Mouse (Mus musculus) embryonic facial prominence, embryonic 13.5 days (tissue): ENCODE data around the gene Clec2d. TPM values are rescaled to one million over a fixed set of nuclear protein-coding genes. Genes with fewer than 3 reads are reported as not detected.
A peak's percentile ranks its signal among the peaks of the same experiment; 100 is the strongest.

ENCODE experiments used
- ATAC-seq: fragments of 200-750 bp; cut with Nextera tagmentation; 2 replicates; pipeline ENCODE4 v1.8.0; 2017; ENCODE audit warnings: low read depth; ENCODE audit not compliant: insufficient number of reproducible peaks, insufficient read depth, low FRiP score, low TSS enrichment
- H3K27ac ChIP-seq: fragments of 300-500 bp; sonication (generic); 2 replicates; pipeline ENCODE4 v1.5.1; 2015; ENCODE audit warnings: moderate library complexity, mild to moderate bottlenecking, inconsistent platforms
- H3K27me3 ChIP-seq: fragments of 300-500 bp; sonication (generic); 2 replicates; pipeline ENCODE4 v1.6.1; 2015; ENCODE audit warnings: mild to moderate bottlenecking, inconsistent platforms
- H3K36me3 ChIP-seq: fragments of 300-500 bp; sonication (generic); 2 replicates; pipeline ENCODE4 v1.6.1; 2015; ENCODE audit warnings: mild to moderate bottlenecking, inconsistent platforms
- H3K4me1 ChIP-seq: fragments of 300-500 bp; sonication (generic); 2 replicates; pipeline ENCODE4 v1.6.1; 2015; ENCODE audit warnings: inconsistent platforms
- H3K4me2 ChIP-seq: fragments of 300-500 bp; sonication (generic); 2 replicates; pipeline ENCODE4 v1.6.1; 2015; ENCODE audit warnings: moderate library complexity, mild to moderate bottlenecking, inconsistent platforms
- H3K4me3 ChIP-seq: fragments of 300-500 bp; sonication (generic); 2 replicates; pipeline ENCODE4 v1.5.1; 2015; ENCODE audit warnings: mild to moderate bottlenecking, inconsistent platforms
- H3K9ac ChIP-seq: fragments of 300-500 bp; sonication (generic); 2 replicates; pipeline ENCODE4 v1.6.1; 2015; ENCODE audit warnings: mild to moderate bottlenecking, inconsistent platforms
- H3K9me3 ChIP-seq: fragments of 300-500 bp; sonication (generic); 2 replicates; pipeline ENCODE4 v1.6.1; 2016; ENCODE audit warnings: inconsistent platforms
- WGBS: fragments of 180-500 bp; shearing (Covaris S2); methylation state at CpG from one replicate; pipeline ENCODE4 v1.1.7; 2015; ENCODE audit warnings: mixed read lengths; 5-methylcytosine and 5-hydroxymethylcytosine counted together
- microRNA-seq: library from miRNA; unstranded; fragments of <30 nt; microRNA quantifications from one replicate; pipeline ENCODE4, GENCODE M21; 2016
- polyA plus RNA-seq: library from polyadenylated mRNA; unstranded; fragments of >200 nt; fragmentation: Nextera tagmentation; extraction: Ambion mirVana; gene quantifications from 2 replicates; pipeline ENCODE4 v1.2.1, GENCODE M21; 2015

Gene Clec2d
- polyA plus RNA-seq, 1 experiment from 2014 or later: 0.28 TPM

DNA sequence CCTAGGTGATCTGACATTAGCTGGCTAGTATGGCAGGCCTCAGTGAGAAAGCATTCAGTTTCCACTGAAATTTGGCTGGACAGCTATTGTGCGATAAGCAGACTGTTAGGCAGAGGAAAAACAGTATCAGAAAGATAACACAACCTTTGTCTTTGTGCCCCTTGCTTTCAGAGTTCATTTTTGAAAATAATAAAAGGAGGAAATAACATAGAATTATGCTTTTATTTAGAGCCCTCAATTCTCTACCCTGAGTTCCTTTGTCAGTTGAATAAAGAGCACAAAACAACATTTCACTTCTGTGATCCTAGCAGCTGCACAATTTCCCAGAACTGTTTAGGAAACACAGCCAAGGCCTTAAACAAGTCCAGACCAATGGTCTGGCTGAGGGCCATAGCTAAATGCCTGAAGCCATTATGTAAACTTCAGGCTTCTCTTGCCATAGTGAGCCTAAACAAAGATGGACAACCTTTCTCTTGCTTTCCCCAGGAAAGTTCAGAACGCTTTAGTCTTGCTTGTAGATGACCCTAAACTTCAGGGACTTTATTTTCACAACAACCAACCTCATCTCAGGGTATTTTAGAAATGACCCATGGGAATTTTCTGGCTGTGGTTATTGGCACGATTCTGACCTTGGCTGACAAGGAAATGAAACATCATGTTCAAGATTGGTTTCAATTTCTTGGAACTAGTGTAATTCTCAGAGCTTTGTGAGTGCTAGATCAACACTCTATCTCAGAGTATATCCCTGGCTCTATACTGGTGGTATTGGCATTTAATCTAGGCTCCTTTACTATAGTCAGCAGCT, 49.6 kb downstream of the Clec2d start:
- Histone ChIP-seq H3K4me2 (no peak overlapping the region), H3K27me3 (no peaks in the 10 kb centered on the region), H3K9me3 (no peaks in the 10 kb centered on the region), H3K27ac (peak overlapping the region; percentile 84), H3K36me3 (no peaks in the 10 kb centered on the region), H3K4me1 (peaks cover 16% of the 10 kb centered on the region), H3K9ac (no peak overlapping the region), H3K4me3 (no peak overlapping the region)
- peak; percentile 72; the same call in 1 of the 2 replicates for ATAC-seq
- 54% methylated on average over 3 of the region's 3 CpGs for WGBS

DNA sequence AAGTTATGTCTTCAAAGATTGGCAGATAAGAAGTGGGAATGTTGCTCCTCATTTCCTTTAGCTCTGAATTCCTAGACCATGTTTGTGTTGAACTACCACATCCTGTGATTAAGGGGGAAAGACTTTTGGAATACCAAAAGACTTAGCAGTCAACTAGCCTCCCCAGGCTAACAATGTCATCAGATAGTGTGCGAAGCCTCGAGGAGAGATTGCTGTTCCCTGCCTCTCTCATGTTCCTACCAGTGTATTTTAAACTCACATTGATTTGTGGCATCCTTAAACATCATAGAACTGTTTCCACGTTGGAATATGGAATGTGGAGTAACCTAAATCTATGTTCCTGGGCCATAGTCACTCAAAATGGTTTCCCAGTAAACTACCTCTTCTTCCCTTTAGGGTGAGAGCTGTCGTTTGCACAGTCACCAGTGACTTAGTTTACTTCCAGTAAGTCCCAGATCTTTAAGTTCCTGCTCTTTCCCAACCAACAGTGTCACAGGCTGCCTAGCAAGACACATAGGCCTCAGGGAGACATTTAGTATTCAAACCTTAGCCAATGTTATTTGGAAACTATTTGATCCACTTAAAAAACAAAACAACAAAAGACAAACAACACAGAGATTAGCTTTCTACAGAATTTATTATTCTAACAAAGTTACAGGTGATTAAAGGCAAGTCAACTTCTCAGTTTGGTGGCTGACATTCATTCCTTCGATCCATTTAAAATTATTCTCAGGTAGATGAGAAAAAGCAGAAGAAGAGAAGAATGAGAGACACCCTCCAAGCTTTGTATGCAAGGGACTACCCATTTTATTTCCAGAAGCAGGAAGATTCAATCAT, 51.8 kb downstream of the Clec2d start:
- no peak overlapping the region for H3K27ac ChIP-seq
- H3K9me3 ChIP-seq: no peaks in the 10 kb centered on the region
- ATAC-seq: no peak
- 81% methylated on average over 5 of the region's 5 CpGs for WGBS
- peaks cover 16% of the 10 kb centered on the region for H3K4me1 ChIP-seq
- H3K36me3 ChIP-seq: no peaks in the 10 kb centered on the region
- no peak overlapping the region for H3K9ac ChIP-seq
- H3K4me3 ChIP-seq: no peak overlapping the region
- no peak overlapping the region for H3K4me2 ChIP-seq
- H3K27me3 ChIP-seq: no peaks in the 10 kb centered on the region

DNA sequence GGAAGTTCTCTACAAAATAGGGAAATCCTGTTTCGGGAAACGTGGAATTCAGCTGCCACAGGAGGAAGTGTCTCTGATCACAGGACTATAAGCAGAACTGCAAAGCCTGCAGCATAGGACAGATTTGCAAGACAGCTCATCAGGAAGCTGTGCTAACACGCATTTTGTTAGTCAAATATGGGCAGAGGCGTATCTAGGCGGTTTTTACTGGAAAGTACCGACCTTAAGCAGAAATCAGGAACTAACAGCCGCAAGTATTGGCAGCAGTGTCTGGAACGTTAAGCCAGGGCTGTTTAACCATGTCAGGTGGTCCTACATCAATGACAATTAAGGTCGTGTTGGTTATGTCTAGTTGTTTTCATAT, 52.4 kb downstream of the Clec2d start:
- H3K9ac ChIP-seq: no peak overlapping the region
- H3K9me3 ChIP-seq: no peaks in the 10 kb centered on the region
- no peak overlapping the region for H3K27ac ChIP-seq
- no peaks in the 10 kb centered on the region for H3K36me3 ChIP-seq
- peaks cover 20% of the 10 kb centered on the region for H3K4me1 ChIP-seq
- no peak overlapping the region for H3K4me2 ChIP-seq
- H3K27me3 ChIP-seq: no peaks in the 10 kb centered on the region
- ATAC-seq: no peak
- WGBS: 72% methylated on average over 9 of the region's 9 CpGs
- no peak overlapping the region for H3K4me3 ChIP-seq

DNA sequence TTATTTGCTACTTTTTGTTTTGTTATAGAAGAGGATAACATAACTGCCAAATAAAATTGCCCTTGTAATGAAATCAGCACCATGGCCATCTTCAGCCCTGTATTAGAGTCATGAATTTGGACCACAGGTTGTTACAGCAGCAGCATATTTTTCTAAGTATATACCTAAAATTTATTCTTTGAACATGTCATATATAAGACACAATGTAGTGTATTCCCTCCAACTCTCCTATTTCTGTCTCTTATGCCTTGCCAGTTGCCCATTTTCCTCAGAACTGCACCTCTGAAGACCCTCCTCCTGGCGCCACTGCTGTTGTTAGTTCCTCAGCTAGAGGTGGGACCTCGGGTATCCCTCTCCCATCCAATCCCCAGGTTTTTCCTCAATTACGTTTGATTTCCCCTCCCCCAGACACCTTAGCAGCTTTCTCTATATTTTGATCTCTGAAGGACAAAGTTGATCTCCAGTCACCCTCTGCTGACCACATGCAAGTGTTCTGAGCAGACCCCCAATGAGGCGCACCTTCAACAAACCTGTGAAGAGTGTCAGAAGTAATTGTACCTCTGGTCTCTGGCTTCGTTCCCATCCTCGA, 53.0 kb downstream of the Clec2d start:
- no peaks in the 10 kb centered on the region for H3K36me3 ChIP-seq
- no peak for ATAC-seq
- H3K4me1 ChIP-seq: peaks cover 21% of the 10 kb centered on the region
- no peak overlapping the region for H3K9ac ChIP-seq
- H3K27ac ChIP-seq: no peak overlapping the region
- no peak overlapping the region for H3K4me3 ChIP-seq
- H3K4me2 ChIP-seq: no peak overlapping the region
- H3K9me3 ChIP-seq: no peaks in the 10 kb centered on the region
- no peaks in the 10 kb centered on the region for H3K27me3 ChIP-seq
- 84% methylated on average over 6 of the region's 6 CpGs for WGBS

DNA sequence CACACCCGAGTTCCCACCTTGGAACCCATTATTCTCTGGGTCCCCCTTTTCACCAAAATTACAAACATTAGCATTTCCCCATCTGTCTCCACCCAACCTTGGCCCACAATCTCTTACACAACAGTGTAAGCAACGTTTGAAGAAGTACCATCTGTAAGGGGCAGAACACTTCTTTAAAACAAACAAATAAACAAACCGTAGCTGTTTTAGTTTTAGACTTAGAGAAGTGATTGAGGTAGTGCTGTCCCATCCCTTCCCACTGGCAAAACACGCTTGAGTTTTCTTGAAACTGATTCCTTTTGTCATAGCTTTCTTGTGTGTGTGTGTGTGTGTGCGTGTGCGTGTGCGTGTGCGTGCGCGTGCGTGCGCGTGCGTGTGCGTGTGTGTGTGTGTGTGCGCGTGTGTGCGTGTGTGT, 53.5 kb downstream of the Clec2d start:
- Histone ChIP-seq H3K27ac (no peak overlapping the region), H3K9me3 (no peaks in the 10 kb centered on the region), H3K9ac (no peak overlapping the region), H3K4me3 (no peak overlapping the region), H3K27me3 (no peaks in the 10 kb centered on the region), H3K36me3 (no peaks in the 10 kb centered on the region), H3K4me2 (no peak overlapping the region), H3K4me1 (peaks cover 19% of the 10 kb centered on the region)
- no peak for ATAC-seq
- WGBS: 88% methylated on average over 18 of the region's 18 CpGs

DNA sequence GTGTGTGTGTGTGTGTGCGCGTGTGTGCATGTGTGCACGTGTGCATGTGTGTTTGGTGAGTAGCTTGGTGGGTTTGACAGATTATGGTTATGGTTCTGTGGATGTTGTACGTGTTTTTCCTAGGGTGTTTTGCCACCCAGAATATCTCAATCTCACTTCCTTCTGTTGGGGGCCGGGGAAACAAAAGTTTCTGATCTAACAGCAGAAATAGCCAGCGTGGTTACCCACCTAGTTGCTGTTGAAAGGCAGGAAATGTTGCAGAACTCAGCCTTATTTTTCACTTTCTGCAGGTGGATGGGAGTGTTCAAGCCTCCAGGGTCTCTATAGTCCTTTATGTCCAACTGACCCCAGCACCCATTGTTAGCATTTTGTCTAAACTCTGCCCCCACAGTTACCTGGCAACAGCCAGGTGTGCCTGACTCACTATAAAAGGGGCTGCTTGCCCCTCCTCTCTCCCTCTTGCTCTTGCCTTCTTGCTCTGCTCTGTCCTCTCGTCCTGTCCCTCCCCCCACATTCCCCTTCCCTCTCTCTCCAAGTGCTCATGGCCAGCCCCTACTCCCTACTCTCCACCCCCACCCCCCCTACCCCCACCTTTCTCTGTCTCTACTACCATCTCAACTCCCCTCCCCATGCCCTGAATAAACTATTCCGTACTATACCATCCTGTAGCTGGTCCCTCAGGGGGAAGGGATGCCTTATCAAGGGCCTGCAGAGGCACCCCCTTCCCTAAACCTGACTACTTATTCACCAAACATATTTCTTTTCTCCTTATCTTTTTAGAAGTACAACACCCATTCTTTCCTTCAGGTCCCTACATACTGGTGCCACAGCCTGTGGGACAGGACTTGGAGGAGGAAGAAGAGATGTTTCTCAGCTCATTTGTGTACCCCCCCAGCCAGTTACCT, 54.3 kb downstream of the Clec2d start:
- H3K9me3 ChIP-seq: no peaks in the 10 kb centered on the region

DNA sequence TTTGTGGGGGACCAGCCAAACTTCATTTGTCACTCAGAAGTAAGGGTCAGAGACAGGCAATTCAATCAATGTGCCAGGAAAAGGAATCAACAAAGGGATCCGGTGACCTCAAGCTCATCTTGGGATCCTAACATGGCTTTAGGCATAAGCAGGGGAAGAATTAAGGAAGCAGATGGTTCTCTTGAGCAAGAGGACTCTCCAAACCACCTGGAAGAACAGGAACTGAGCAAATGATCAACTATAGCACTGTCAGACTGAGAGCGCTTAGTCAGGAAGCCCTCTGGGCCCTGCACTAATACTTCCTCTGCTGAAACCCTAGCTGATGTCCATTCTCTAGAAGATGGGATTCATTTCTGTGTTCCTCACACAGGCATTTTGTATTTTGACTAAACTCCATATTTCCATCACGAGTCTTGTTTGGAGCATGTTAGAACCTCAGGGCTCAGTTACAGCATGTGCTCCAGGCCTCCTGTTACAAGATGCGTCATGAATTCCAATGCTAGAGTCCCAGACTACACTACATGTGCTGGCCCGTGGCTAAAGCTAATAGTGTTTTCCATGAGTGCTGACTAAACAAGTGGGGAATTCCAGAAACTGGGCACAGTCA, 55.5 kb downstream of the Clec2d start:
- H3K4me3 ChIP-seq: no peak overlapping the region
- H3K27me3 ChIP-seq: no peaks in the 10 kb centered on the region; the same call in 1 of the 2 replicates
- no peak overlapping the region for H3K4me2 ChIP-seq
- WGBS: 72% methylated on average over 5 of the region's 5 CpGs
- H3K36me3 ChIP-seq: no peaks in the 10 kb centered on the region
- no peak overlapping the region for H3K9ac ChIP-seq
- no peak for ATAC-seq
- no peak overlapping the region for H3K27ac ChIP-seq
- H3K9me3 ChIP-seq: no peaks in the 10 kb centered on the region
- H3K4me1 ChIP-seq: peaks cover 5% of the 10 kb centered on the region

More for the DNA sequence above, 54.3 kb downstream of the Clec2d start:
- no peaks in the 10 kb centered on the region; the same call in 1 of the 2 replicates for H3K27me3 ChIP-seq
- H3K4me1 ChIP-seq: peaks cover 13% of the 10 kb centered on the region
- no peak for ATAC-seq
- H3K4me3 ChIP-seq: no peak overlapping the region
- H3K27ac ChIP-seq: no peak overlapping the region
- 72% methylated on average over 8 of the region's 8 CpGs for WGBS
- H3K4me2 ChIP-seq: no peak overlapping the region
- no peaks in the 10 kb centered on the region for H3K36me3 ChIP-seq
- no peak overlapping the region for H3K9ac ChIP-seq

Small RNA genes within 50 kb of the gene (microRNA-seq; reads per million reads assigned to microRNA genes)
- not detected for gene Gm27514

Other genes starting within 250 kb of the Clec2d start
- gene Clec2g, start 246.2 kb upstream of the Clec2d start, polyA plus RNA-seq: 0.38 and 1.3 TPM in 2 replicates
- 0.72 TPM in 1 of 2 replicates, not detected in the other for gene Klrb1f, start 134.7 kb upstream of the Clec2d start, polyA plus RNA-seq
- gene Clec2e, start 79.7 kb upstream of the Clec2d start, polyA plus RNA-seq: 0.12 TPM in 1 of 2 replicates, not detected in the other
- gene Cd69, start 94.8 kb downstream of the Clec2d start, polyA plus RNA-seq: not detected in 2 replicates
- gene 4922502D21Rik, start 151.2 kb downstream of the Clec2d start, polyA plus RNA-seq: 0.17 TPM in 1 of 2 replicates, not detected in the other
- gene Clec12a, start 162.1 kb downstream of the Clec2d start, polyA plus RNA-seq: 1.4 and 1.8 TPM in 2 replicates
- not detected in 2 replicates for gene Clec12b, start 205.3 kb downstream of the Clec2d start, polyA plus RNA-seq
- gene Clec1b, start 216.7 kb downstream of the Clec2d start, polyA plus RNA-seq: 2.7 and 2.9 TPM in 2 replicates
- 0.06 and 0.08 TPM in 2 replicates for gene Clec9a, start 228.2 kb downstream of the Clec2d start, polyA plus RNA-seq